Mouse (Mus musculus): Measurements from ENCODE around the gene Gm6525.

The Gm6525 gene

DNA sequence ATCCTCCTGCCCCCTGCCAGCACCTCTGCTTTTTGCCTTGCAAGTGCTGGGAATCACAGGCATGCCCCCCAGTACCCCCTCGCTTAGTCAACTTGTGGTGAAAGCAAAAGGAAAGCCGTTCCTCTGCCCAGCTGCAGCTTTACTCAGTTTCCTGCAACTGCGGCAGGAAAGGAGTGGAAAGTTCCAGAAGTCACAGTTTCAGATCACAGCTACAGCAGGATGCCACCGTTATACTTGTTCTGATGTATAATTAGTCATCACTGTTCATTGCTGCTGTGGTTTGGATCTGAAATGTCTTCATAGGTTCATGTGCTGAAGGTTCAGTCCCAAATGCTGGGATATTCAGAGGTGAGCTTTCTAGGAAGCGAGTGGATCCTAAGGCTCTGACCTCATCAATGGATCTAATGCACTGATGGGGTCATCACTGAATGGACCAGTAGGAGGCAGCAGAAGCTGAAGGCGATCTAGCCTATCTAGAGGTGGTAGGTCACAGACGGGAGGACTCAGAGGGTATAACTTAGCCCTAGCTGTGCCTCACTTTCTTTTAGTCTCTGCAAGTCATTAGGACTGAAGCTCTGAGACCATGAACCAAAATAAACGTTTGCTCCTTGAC, 4.4 kb upstream of the Gm6525 start:
- no peak for DNase-seq (ENCODE audit: low spot score)

DNA sequence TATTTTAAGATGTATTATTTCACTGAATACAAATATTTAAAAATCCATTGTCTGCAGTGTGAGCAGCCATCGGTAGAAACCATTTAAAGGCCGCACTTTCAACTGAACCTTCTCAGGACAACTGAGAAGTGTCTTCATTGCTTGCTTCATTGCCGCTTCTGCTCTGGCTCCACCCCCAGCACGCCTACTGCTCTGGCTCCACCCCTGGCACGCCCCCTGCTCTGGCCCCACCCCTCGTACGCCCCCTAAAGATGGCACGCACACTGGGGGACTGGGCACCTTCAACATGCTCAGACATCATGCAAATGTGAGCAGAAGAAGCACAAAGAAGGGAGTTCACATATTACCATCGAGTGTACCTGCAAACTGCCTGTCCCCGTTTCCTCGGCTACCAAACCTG, 1.5 kb upstream of the Gm6525 start:
- no peak for DNase-seq (ENCODE audit: low spot score)

DNA sequence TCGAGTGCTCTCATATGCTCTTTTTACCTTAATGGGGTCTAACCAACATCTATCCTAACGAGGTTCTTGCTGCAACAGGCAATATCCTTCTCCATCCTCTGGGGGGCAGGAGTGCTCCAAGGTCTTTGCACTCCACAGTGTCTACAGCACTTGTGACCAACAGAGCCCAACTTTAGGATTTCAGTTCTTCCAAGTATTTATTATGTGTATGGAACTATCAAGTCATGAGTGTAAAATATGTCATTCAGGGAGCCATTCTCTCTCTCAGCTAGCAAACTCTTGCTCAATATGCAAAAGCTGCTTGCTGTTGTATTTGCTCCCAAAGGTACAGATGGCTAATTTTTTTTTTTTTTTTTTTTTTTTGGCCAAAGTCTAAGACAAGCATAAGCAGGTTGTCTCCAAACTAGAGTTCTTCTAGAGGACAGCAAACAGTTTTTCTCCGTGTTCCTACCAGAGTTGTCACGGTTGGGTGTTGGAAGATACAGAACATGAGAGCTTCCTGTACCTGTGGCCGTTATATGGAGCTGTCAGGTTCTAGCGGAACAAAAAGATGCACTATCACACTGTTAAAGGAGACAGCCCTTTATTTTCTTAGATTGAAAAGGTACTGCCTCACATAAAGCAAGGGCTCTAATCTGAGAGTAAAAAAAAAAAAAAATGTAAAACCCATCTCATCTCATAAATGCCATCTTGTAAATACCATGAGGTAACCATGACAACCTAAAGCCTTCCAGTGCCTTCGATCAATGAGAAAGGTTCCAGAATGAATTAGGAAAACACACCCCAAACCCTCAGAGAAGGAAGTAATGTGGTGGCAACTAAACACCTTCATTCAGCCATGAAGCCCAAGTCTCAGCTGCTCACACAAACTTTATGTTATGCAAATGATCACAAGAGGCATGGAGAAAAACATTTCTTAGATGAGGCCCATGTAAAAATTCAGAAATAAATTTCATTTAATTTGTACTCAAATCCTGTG, 1.7 kb downstream of the Gm6525 start:
- DNase-seq (ENCODE audit: low spot score), result peak; percentile 21

DNA sequence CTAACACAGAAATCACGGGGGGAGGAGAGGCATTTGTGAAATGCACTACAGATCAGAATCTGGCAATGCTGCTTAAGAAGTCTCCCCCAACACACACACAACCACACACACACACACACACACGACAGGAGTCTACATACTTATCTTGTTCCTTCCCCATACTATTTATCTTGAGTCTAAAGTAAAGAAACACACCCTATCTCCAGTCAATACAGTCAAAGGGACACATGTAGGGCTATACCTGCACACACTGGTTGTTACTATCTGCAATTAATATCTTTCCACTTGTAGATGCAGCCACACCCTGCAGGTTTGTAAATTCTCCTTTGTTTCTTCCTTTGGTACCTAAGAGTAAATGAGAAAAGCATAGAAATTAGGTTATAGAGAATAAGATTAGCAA, 3.9 kb downstream of the Gm6525 start:
- DNase-seq (ENCODE audit: low spot score), result no peak

DNA sequence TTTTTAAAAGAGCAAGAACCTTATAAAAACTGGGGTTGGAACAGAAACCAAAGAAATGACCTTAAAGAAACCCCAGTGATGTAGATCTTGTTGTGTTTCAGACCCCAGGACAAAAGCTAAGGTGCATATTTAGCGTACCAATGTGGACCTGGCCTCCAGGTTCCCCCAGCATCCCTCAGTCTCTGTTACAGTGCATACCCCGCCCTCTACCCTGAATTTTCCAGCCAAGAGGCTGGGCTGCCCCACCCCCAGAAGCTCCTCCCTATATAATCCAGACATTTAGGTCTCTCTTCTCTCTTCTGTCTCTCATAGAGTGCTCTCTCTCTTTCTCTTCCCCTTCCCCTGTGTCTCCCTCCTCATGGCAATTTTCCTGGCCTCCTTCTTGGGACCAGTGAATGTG, 6.4 kb downstream of the Gm6525 start:
- DNase-seq (ENCODE audit: low spot score), result no peak

DNA sequence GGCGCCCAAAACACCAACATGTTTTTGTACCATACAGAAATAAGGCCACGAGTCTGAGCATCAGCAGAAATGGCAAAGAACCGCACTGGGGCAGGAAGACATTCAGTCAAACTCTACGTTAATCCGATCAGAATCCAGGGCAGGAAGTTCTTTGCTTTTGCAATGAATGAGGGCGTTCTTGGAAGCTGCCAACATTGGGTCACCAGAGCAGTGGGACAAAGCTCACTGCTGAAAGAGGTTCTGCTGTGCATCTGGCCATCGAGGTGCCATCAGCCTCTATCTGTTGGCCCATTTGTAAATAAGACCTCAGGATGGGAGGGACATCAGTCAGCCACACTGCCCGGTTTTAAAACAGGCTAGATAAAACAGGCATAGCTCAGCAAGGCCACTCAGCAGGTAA, 7.2 kb downstream of the Gm6525 start:
- no peak for DNase-seq (ENCODE audit: low spot score)

DNA sequence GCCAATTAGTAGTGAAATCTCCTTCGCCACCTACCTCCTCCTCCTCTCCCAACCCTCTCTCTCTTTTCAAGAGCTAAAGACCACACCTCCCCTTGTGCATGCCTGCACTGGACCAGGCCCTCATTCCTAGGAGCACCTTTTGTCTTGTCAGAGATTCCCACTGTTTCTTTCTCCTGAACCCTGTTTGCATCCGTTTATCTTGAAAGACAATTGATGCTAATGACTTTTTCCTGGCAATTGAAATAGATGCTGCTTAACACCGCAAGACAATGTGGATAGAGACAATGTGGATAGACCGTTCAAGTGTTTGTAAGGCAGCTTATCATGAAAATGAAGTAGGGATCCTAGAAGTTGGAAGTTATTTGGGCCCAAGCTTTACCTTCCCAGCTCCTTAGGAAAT, 7.8 kb downstream of the Gm6525 start:
- no peak for DNase-seq (ENCODE audit: low spot score)

DNA sequence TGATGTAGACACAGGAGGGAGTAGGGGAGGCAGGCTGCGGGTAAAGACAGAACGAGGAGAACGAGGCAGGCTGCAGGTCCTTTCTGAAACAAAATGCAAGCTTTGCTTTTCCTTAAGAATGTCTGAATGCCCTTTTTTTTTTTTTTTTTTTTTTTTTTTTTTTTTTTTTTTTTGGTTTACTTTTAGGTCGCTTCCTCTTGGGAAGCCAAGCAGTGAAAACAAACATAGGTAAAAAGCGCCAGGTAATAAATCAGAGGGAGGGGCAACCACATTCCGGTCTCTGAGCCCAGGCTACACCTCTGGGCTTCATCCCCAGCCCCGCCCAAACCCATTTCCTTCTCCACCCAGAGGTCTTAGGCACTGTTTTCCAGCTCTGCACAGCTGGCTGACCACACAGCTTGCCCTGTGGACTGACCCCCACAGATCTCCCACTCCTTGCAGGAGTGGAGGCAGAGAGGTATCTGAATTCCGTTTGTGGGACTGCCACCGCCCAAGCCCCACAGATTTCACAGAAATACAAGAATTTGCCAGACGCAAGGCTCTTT, 15.8 kb downstream of the Gm6525 start:
- DNase-seq (ENCODE audit: low spot score), result no peak

DNA sequence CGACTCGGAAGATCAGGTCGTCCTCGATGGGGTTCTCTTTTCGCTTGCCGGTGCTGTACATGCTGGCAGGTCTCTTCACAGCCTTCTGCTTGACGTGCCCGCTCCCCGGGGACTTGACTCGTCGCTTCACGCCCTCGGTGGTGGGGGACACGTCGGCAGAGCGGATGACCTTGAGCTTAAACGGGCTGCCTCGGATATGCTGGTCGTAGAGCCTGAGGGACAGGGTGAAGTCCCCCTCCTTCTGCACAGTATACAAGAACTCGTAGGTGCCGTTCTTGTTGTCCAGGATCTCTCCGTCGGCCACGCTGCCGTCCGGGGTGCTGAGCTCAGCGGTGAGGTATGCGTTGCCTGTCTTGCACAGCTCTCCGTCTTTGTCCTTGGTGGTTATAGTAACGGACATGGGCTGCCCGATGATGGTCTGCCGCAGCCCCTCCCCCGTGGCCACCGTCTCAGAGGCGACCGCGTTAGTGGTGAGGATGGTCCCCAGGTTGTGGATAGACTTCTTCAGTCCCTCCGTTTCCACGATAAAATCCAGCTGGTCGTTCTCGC, 16.7 kb downstream of the Gm6525 start:
- DNase-seq (ENCODE audit: low spot score), result no peak

DNA sequence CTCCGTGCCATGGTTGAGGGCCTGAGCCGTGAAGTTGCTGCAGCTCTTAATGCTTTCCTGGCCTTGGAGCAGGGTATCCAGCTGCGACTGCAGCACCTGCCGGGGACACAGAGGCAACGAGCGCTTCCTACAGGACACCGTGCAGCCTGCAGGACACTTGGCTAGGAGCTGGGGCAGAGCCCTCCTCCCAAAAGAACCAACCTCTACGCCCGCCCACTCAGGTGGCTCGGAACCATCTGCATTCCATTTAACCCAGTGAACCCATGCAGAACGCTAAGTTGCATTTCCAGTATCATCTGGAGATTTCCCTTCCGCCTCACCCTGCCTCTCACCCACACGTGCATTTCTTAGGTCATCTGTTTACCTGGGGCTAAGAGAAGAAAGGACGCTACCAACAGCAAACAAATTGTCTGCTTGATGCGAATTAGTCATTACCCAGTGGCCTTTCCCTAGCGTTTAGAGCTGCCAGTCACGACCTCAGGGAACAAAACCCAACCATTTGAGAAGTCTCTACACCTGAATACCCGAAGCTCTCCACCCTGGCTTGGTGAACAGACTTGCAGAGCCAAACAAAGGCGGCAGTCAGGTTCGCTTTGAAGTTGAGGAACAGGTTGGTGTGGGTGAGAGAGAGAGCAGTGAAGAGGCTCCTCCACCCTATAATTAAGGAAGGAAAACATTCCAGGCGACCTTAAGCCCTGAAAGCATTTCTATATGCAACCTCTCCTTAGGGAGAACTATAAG, 17.4 kb downstream of the Gm6525 start:
- DNase-seq (ENCODE audit: low spot score), result no peak

DNA sequence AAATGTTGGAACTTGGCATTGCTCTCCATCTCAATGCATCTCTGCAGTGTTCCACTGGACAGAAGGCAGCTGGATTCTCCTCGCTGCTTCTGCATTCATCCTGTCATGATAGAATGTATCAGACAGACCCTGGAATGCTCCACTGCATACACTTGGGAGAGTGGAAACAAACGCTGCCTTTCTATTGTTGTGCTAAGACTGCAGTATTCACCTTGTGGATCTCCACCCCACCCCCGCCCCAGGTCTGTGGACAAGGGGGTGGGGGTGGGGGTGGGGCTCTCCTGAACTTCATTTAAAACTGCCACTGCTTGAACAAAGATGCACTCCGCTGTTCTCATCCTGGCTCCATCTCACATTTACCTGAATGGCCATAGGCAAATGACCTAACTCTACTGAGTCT, 20.0 kb downstream of the Gm6525 start:
- DNase-seq (ENCODE audit: low spot score), result no peak

DNA sequence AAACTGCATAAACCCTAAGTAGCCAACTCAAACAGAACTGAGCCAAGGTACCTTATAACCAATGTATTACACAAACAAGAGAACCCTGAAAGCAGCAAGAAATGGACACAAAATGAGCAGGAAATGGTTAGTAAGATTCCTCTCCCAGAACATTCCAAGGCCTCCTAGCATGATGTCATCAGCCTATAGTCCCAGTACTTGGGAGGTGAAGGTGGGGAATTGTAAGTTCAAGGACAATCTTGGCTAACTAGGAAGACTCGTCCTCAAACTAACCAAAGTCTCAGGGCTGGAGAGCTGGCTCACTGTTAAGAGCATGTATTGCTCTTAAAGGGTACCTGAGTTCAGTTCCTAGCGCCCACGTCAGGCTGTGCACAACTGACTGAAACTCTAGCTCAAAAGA, 24.3 kb downstream of the Gm6525 start:
- DNase-seq (ENCODE audit: low spot score), result no peak

DNA sequence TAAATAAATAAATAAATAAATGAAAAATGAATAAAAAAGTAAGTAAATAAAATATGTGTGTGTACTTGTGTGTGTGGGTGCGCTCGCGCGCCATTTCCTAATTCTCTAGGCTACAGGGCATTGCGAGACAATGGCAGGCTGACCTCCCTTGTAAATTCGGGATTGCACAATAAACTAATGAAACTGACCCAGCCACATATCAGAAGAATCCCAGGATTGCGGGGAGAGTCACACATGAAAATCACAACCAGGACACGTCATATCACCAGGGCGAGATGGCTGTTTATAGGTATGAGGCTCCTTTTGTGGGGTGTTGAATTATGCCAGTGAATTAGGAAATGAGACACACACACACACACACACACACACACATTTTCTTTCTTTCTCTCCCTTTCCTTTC, 25.6 kb downstream of the Gm6525 start:
- no peak for DNase-seq (ENCODE audit: low spot score)

DNA sequence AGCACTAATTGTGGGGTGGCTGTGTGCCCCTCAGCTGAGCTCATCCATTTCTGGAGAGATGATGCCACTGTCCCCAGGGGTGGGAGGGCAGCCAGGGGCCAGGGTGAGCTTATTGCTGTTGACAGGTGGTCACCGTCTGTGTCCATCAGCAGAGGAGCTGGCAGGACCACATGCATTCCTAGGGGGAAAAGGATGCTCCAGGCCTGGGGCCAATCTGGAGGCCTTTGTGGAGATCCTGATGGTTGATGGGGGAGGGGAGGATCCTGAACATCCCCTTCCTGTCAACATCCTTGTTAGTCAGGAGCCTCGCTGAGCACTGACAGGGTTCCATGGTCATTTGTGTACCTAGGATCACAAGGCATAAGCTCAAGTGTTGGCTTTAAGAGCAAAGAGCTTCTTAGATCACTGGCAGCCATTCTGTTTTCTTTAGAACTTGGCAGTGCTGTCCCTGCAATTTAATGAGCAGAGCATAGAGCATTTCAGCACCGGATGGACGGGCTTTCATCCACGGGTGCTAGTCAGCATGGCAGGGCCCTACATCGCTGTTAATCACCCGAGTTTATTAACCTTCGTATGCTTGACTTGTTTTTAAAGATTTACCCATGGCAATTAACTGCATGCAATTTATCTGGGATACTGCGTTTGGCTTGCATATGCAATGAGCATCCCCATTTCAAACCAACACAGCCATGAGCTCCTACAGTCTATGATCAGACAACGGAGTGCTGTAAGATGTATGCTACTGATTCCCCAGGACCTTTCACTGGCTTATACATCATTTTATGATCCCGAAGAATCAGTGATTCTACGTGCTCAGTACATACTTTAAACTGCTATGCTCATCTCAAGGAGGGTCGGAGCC, 26.9 kb downstream of the Gm6525 start:
- DNase-seq (ENCODE audit: low spot score), result no peak

DNA sequence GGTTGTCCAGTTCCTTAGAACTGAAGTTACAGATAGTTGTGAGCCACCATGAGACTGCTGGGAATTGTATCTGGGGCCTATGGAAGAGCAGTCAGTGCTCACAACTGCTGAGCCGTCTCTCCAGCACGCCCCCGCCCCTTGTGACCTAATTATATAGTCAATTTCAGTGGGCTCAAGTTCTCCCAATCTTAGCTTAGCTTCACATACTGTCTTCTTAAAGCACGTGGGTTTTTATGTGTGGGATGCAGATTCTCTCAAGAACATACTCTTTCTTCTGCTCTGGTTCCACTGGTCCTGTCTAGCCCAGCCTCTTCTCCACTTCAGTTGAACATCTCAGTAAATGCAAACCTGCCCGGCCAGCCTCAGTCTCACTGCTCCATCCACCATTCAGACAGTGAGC, 30.7 kb downstream of the Gm6525 start:
- DNase-seq (ENCODE audit: low spot score), result no peak

DNA sequence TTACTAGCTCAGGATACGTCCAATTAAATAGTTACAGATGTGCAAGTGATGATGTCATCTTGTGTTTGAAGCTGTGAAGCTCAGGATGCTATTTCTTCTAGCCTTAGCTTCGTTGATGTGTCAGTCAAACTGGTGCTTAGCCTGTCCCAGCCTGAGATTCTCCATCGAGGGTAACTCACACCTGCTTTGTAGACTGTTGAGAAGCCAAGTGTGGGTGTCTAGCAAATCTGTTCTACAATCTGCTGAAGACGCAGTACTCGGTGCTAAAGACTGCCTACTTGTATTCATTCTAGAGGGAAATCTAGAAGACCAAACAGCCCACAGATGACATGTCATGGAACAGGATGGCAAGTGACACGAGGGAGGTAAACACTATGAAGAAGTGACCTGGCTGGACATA, 31.7 kb downstream of the Gm6525 start:
- DNase-seq (ENCODE audit: low spot score), result no peak

DNA sequence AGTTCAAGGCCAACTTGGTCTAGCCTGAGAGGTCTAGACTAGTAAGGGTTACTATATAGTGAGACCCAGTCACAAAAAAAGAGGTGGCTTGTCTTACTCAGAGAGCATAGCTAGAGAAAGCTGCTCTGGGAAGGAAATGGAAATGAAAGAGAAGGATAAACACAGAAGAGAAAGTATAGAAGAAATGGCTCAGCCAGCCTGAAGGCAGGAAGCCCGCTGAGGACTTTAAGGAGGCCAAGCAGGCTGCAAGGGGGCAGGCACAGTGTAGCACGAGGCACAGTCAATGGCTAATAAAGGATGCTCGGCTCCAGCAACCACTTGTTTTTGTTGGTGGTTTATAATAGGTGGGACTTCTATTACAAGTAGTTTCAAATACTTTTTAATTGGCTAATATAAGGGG, 32.2 kb downstream of the Gm6525 start:
- no peak for DNase-seq (ENCODE audit: low spot score)

DNA sequence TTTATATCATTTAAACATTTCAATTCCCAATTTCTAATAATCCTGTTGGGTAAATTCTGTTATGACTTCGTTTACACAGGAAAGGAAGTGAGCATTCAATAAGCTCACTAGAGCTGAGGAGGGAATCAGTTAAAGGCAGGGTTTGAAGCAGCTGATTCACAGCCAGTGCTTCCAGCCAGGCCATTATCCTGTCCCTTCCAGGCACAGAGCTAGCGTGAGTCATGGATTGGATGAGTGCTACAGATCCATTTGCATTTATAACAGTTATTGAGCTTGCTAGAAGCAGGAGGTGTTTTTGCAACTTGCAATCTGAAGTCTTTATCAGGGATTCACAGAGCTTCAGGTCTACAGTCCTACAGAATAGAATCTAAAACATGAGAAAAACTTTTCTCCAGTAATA, 33.5 kb downstream of the Gm6525 start:
- DNase-seq (ENCODE audit: low spot score), result no peak

DNA sequence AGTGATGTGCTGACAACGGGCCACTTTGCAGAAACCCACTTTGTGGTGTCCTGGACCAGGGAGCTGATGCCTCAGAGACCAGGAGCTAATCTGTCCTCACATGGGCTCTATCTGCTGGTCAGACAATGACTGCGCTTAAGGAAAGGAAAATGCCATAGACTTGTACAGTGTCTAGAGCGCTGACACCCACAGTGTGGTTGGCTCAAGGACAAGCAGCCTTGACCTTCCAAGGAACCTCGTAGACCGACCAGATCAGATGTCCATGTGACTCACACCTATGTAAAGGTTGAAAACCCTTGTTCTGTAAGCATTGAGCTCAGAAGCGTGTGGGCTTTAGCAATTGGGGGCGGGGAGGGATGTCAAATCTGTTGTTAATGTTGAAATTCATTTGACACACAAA, 34.6 kb downstream of the Gm6525 start:
- DNase-seq (ENCODE audit: low spot score), result no peak

DNA sequence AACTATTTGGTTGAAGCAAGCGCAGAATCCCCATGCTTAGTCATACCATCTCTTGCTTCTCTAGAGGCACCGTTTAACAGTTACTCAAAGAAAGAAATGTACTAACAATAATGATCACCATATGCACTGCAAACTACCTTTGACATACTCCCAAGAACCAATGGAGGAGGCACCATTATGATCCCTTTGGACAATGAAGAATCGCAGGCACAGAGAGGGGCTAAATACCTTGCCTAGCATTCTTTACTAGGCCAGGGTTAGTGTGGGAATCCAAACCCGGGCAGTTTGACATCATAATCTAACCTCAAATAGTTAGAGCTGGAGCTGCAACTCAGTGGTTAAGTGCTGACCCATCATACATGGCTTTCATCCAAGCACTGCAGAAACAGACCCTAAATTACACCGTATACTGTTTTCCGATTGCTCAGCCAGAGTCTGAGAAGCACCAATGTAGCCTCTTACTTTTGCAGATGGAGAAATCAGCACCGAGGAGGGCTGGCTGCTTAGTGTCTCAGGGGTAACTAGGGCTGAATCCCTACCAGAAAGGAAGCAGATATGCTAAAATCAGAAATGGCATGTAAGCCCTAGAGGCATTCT, 35.1 kb downstream of the Gm6525 start:
- DNase-seq (ENCODE audit: low spot score), result no peak

DNA sequence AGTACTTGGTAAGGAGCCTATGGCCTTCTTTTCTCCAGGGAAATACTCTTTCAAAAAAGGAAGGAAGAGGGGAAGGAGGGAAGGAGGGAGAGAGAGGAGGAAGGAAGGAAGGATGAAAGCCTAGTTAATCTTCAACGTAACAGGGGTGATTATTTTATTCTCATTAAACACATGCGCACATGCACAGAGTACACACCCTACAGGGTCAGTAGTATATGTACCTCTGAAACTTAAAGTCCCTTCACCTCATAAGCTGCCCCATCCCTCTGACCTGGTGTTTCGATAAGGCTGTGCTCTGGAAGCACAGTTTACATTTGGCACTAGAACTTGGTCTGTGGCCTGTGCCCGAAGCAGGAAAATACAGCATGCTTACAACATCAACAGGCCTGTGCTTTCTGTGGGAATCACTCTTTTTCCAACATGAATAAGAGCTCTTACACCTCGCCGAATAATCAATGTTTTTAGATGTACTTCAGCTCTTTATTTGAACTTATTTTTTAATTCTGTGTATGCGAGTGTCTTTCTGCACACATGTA, 37.5 kb downstream of the Gm6525 start:
- DNase-seq (ENCODE audit: low spot score), result no peak

Data from ovary, postnatal 10 days (tissue).